Mouse (Mus musculus): ENCODE measurements at regions not wholly inside any gene's neighbourhood (a gene's known extent, or its start where the extent isn't known, plus 50 kb on each side); places are given as distances from the start of the nearest gene placed in this dataset.
A peak's percentile ranks its signal among the peaks of the same experiment; 100 is the strongest.

DNA sequence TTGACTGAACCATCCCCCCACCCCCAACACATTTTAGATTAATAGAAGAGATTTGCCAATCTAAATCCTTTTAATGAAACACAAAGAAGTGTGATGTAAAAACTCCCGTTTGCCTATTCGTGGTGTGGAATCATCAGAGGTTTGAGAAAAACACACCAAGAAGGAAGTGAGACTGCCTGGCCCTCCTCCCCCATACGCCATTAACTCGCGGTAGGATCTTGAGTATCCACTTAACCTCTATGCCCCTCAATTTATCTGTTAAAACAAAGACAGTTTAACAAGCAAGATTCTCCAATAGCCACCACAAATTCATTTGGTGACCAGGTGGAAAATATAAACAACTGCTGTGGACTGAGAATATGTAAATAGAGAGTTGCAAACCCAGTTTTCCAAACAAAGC, 456.9 kb downstream of the Mdfic start:
- no peak overlapping the region for H3K4me3 ChIP-seq
- no peak for DNase-seq (ENCODE audit: extremely low spot score, low spot score)
- H3K9me3 ChIP-seq: no peaks in the 10 kb centered on the region
- no peaks in the 10 kb centered on the region for H3K27me3 ChIP-seq (ENCODE audit: poor library complexity, severe bottlenecking)
- H3K27ac ChIP-seq: no peak overlapping the region
- no peaks in the 10 kb centered on the region for H3K4me1 ChIP-seq
- no peaks in the 10 kb centered on the region for H3K36me3 ChIP-seq (replicated peaks)
- 73% methylated on average over 5 of the region's 5 CpGs for WGBS

DNA sequence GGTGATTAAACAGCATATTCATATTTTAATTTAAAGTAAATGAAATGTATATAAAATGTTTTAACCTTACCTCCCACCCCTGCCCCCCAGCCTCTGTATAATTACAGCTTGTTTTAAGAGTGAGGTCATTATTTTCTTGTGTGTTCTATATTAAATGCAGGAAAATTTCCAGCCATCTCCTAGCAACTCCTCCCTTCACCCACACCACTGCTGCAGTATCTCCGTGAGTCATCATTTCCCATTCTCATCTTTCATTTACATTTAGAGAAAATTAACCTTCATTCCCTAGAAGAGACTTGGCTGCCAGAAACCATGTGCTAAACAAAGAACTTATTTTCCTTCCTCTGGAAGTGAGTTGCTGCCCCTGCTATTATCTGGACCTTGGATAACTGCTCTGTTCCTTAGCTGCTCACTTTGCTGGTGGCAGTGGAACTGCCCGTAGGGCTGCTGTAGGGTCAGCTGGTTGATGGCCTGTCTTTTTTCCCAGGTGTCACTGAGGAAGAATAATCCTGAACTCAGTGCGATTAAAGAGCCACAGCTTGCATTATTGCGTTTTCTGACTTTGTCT, 467.6 kb downstream of the Mdfic start:
- WGBS: 73% methylated on average over 4 of the region's 4 CpGs
- no peaks in the 10 kb centered on the region for H3K36me3 ChIP-seq (replicated peaks)
- DNase-seq (ENCODE audit: extremely low spot score, low spot score): no peak
- H3K9me3 ChIP-seq: no peaks in the 10 kb centered on the region
- no peak overlapping the region for H3K4me3 ChIP-seq
- no peak overlapping the region for H3K27ac ChIP-seq
- H3K27me3 ChIP-seq (ENCODE audit: poor library complexity, severe bottlenecking): no peaks in the 10 kb centered on the region
- peaks cover 3% of the 10 kb centered on the region; the same call in 1 of the 2 replicates for H3K4me1 ChIP-seq

DNA sequence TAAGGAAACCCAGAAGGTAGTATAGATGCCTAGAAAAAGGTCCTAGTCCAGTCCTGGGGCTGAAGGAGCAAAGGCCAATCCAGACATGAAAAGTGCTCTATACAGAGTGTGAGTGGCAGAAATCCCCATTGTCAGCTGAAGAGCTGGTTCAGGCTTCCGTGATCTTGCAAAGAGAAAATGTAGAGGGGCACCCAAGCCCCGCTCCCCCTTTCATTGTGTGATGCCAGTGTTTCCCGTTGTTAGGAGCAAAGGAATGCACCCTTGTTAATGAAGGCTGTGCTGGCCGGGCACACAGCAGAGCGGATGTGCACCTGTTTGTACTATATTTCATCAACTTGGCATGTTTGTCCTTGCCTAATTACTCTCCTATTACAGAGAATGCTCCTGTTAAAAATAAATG, 492.5 kb downstream of the Mdfic start:
- H3K27ac ChIP-seq: no peak overlapping the region
- DNase-seq (ENCODE audit: extremely low spot score, low spot score): peak; percentile 58
- WGBS: 25% methylated on average over 5 of the region's 5 CpGs

DNA sequence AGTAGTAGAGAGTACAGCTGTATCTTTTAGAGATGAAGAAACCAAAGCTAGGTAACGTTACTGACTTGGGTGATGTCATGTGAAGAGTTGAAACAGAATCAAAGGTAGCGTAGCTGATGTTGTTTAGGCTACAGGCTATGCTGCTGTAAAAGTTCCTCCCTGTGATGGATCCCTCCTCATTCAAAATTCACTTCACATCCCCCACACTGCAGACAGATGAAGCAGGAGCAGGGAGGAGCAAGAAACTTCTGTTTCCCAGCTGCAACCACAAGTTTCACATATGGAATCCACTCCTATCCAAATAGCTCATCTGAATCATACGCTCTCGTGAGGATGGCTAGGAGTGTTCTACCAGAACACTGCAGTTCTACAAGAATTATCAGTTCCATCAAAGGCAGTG, 493.2 kb downstream of the Mdfic start:
- DNase-seq (ENCODE audit: extremely low spot score, low spot score): no peak
- peaks cover 26% of the 10 kb centered on the region for H3K4me1 ChIP-seq
- H3K36me3 ChIP-seq (replicated peaks): no peaks in the 10 kb centered on the region
- no peak overlapping the region for H3K4me3 ChIP-seq
- H3K9me3 ChIP-seq: no peaks in the 10 kb centered on the region
- H3K27me3 ChIP-seq (ENCODE audit: poor library complexity, severe bottlenecking): peaks cover 20% of the 10 kb centered on the region
- no peak overlapping the region for H3K27ac ChIP-seq
- WGBS: 81% methylated on average over 4 of the region's 4 CpGs

More for the DNA sequence above, 492.5 kb downstream of the Mdfic start:
- H3K36me3 ChIP-seq (replicated peaks): no peaks in the 10 kb centered on the region
- H3K4me1 ChIP-seq: peaks cover 26% of the 10 kb centered on the region
- H3K9me3 ChIP-seq: no peaks in the 10 kb centered on the region
- H3K27me3 ChIP-seq (ENCODE audit: poor library complexity, severe bottlenecking): peaks cover 20% of the 10 kb centered on the region
- no peak overlapping the region for H3K4me3 ChIP-seq

DNA sequence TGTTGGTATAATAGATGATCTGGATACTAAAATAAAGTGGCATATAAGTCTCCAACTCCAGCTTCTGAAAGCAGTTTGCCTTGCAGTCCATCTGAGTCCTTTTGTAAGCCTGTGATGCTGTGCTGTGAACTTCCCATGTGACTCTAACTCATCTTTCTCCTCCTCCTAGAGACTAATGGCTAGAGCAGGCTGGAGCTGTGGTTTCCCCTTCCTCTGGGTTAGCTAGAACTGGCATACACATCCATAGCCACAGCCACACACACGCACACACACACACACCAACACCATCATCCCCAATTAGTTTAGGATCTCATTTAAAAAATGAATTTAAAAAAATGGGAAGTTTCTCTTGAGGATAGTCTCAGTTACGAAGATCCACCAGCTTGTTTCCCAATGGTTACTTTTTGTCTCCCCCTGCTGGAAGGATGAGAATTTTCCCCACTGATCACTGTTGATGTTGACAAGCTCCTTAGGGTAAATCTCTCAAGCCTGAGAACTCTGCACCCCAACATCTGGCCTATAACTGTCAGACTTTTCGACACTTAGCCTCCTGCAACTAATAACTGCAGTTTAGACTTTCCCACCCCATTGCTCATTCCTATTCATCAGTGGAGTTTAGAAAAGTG, 500.7 kb downstream of the Mdfic start:
- DNase-seq (ENCODE audit: extremely low spot score, low spot score): no peak
- 54% methylated on average over 3 of the region's 3 CpGs for WGBS
- Histone ChIP-seq H3K27me3 (ENCODE audit: poor library complexity, severe bottlenecking) (peaks cover 3% of the 10 kb centered on the region; the same call in 1 of the 2 replicates), H3K27ac (no peak overlapping the region), H3K36me3 (replicated peaks) (no peaks in the 10 kb centered on the region), H3K4me1 (no peaks in the 10 kb centered on the region), H3K9me3 (no peaks in the 10 kb centered on the region), H3K4me3 (no peak overlapping the region)
